In the genomic region with DNA sequence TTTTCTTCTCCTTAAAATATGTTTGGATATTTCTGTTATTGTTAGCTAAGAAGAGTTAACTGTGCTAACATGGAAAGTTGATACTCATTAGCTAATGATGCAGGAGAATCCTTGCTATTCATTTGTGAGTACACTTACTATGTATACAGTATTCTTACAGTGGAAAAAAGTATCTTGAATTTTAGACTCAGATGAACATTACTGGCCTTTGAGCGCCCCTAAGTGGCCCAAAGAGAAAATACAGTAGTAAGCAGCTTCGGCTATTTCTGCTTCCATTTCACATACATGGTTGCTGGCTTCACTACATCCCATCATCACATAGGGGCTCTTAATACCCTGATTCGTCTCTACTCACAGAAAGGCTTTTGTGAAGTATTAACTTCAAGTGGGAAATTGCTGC, we compare ENCODE assay signal across 7 mouse cellular contexts.
A peak's percentile ranks its signal among the peaks of the same experiment; 100 is the strongest.
DNase-seq lines count a peak whose midpoint lies in the region.

No protein-coding gene starts in this region.

- DNase-seq in layer of hippocampus, adult 11-12 months (ENCODE audit: low spot score): peak; percentile 31
- no peak for DNase-seq in layer of hippocampus, adult 9-11 months
- peak; percentile 18 for DNase-seq in R1 (ENCODE audit: low read depth, low spot score)
- DNase-seq in fibroblast of lung, adult 2 months (ENCODE audit: low read depth): peak; percentile 22
- peak; percentile 17 to 25 for DNase-seq in layer of hippocampus, postnatal 36 days
- peak; percentile 32 for DNase-seq in right cerebral cortex, postnatal 25 days
- no peak for DNase-seq in urinary bladder, postnatal 4 days (ENCODE audit: low spot score in 2 of 2)

Comparison
In these comparisons a context has a peak if more than half of its experiments do, and no peak if none do; other contexts are left out.
1. DNase-seq: peak in layer of hippocampus, adult 11-12 months (single experiment), R1 (single experiment), fibroblast of lung, adult 2 months (single experiment), layer of hippocampus, postnatal 36 days (2 of 2) and right cerebral cortex, postnatal 25 days (single experiment); none in layer of hippocampus, adult 9-11 months (single experiment) and urinary bladder, postnatal 4 days (0 of 2).